Mouse (Mus musculus) MEL (cell line): ENCODE measurements around the gene Il3. TPM values are rescaled to one million over a fixed set of nuclear protein-coding genes. Genes with fewer than 3 reads are reported as not detected.

ENCODE experiments used
- DNase-seq: peaks from one replicate; pipeline ENCODE4 v3.0.0; 2011; ENCODE audit warnings: low read depth, low spot score
- H3K27ac ChIP-seq: 2 replicates; pipeline ENCODE4 v1.5.1; 2012; ENCODE audit warnings: low read depth, mild to moderate bottlenecking, control low read depth, low read length, moderate library complexity; ENCODE audit not compliant: control insufficient read depth
- H3K27me3 ChIP-seq, 2 experiments: fragments of 150-350 bp in 1 of 2; sonication (generic) in 1 of 2; 2 replicates each; pipeline ENCODE4 v1.6.1; 2012; ENCODE audit warnings: low read length in 2 of 2, mild to moderate bottlenecking in 2 of 2, improper control_type of control experiment in 1 of 2, moderate library complexity in 1 of 2; ENCODE audit not compliant: insufficient read depth in 2 of 2, control insufficient read depth in 1 of 2
- H3K36me3 ChIP-seq, 2 experiments: 2 replicates each; pipeline ENCODE4 v1.6.1; 2012 to 2014; ENCODE audit warnings: low read length in 2 of 2, improper control_type of control experiment in 1 of 2, inconsistent platforms in 1 of 2, mild to moderate bottlenecking in 1 of 2; ENCODE audit not compliant: insufficient read depth in 2 of 2, control insufficient read depth in 1 of 2
- H3K4me1 ChIP-seq, 2 experiments: fragments of 150-350 bp in 1 of 2; sonication (generic) in 1 of 2; 2 replicates each; pipeline ENCODE4 v1.6.1; 2012; ENCODE audit warnings: low read length in 2 of 2, improper control_type of control experiment in 1 of 2, mild to moderate bottlenecking in 1 of 2; ENCODE audit not compliant: insufficient read depth in 2 of 2, control insufficient read depth in 1 of 2
- H3K4me3 ChIP-seq, 2 experiments: fragments of 150-350 bp in 1 of 2; sonication (generic) in 1 of 2; 2 replicates each; pipeline ENCODE4 v1.5.1; 2012; ENCODE audit warnings: low read depth in 2 of 2, low read length in 2 of 2, mild to moderate bottlenecking in 2 of 2, moderate library complexity in 2 of 2, control low read depth in 1 of 2, improper control_type of control experiment in 1 of 2; ENCODE audit not compliant: control insufficient read depth in 1 of 2, insufficient read depth in 1 of 2
- H3K79me2 ChIP-seq: 2 replicates; pipeline ENCODE4 v1.6.1; 2012; ENCODE audit warnings: mild to moderate bottlenecking, low read length, moderate library complexity; ENCODE audit not compliant: control insufficient read depth, poor library complexity, insufficient read depth
- H3K9ac ChIP-seq: 2 replicates; pipeline ENCODE4 v1.6.1; 2012; ENCODE audit warnings: low read depth, mild to moderate bottlenecking, control low read depth, low read length, moderate library complexity; ENCODE audit not compliant: control insufficient read depth, poor library complexity, severe bottlenecking
- H3K9me3 ChIP-seq: fragments of 150-350 bp; sonication (generic); replicated peaks from 2 replicates; pipeline ENCODE4 v1.6.1; 2012; ENCODE audit warnings: mild to moderate bottlenecking, low read length, improper control_type of control experiment, moderate library complexity; ENCODE audit not compliant: insufficient read depth
- BHLHE40 ChIP-seq: IDR thresholded peaks from 2 replicates; pipeline ENCODE4 v1.6.1; 2012; ENCODE audit warnings: low read depth, mild to moderate bottlenecking, inconsistent platforms, low read length, improper control_type of control experiment, borderline replicate concordance
- CHD2 ChIP-seq: IDR thresholded peaks from 2 replicates; pipeline ENCODE4 v1.6.1; 2011; ENCODE audit warnings: low read length, improper control_type of control experiment
- E2F4 ChIP-seq: IDR thresholded peaks from 2 replicates; pipeline ENCODE4 v1.6.1; 2011; ENCODE audit warnings: low read depth, low read length, improper control_type of control experiment, borderline replicate concordance
- EP300 ChIP-seq, 2 experiments: IDR thresholded peaks; 2 replicates each; pipeline ENCODE4 v1.6.1; 2011; ENCODE audit warnings: improper control_type of control experiment in 2 of 2, low read length in 2 of 2, low read depth in 1 of 2, mild to moderate bottlenecking in 1 of 2
- ETS1 ChIP-seq: IDR thresholded peaks from 2 replicates; pipeline ENCODE4 v1.6.1; 2012; ENCODE audit warnings: low read depth, mild to moderate bottlenecking, inconsistent platforms, low read length, improper control_type of control experiment, moderate library complexity
- GABPA ChIP-seq: IDR thresholded peaks from 2 replicates; pipeline ENCODE4 v1.6.1; 2012; ENCODE audit warnings: low read depth, mild to moderate bottlenecking, inconsistent platforms, low read length, improper control_type of control experiment, moderate library complexity
- GATA1 ChIP-seq: IDR thresholded peaks from 2 replicates; pipeline ENCODE4 v1.6.1; 2011; ENCODE audit warnings: low read depth, low read length, improper control_type of control experiment
- HCFC1 ChIP-seq: IDR thresholded peaks from 2 replicates; pipeline ENCODE4 v1.6.1; 2012; ENCODE audit warnings: low read depth, mild to moderate bottlenecking, inconsistent platforms, low read length, improper control_type of control experiment, moderate library complexity
- MAX ChIP-seq: IDR thresholded peaks from 2 replicates; pipeline ENCODE4 v1.6.1; 2011; ENCODE audit warnings: low read length, improper control_type of control experiment
- MEF2A ChIP-seq: IDR thresholded peaks from 2 replicates; pipeline ENCODE4 v1.6.1; 2014; ENCODE audit warnings: low read depth, mild to moderate bottlenecking, inconsistent platforms, low read length, improper control_type of control experiment; ENCODE audit not compliant: poor library complexity, insufficient replicate concordance, severe bottlenecking; ENCODE audit errors: extremely low read depth
- MYB ChIP-seq: IDR thresholded peaks from 2 replicates; pipeline ENCODE4 v1.6.1; 2011; ENCODE audit warnings: mild to moderate bottlenecking, low read depth, low read length, improper control_type of control experiment
- MYC ChIP-seq: IDR thresholded peaks from 2 replicates; pipeline ENCODE4 v1.6.1; 2011; ENCODE audit warnings: low read depth, mild to moderate bottlenecking, low read length, improper control_type of control experiment, moderate library complexity
- NELFE ChIP-seq: IDR thresholded peaks from 2 replicates; pipeline ENCODE4 v1.6.1; 2011; ENCODE audit warnings: low read depth, low read length, improper control_type of control experiment
- NRF1 ChIP-seq: IDR thresholded peaks from 2 replicates; pipeline ENCODE4 v1.6.1; 2014; ENCODE audit warnings: low read depth, mild to moderate bottlenecking, inconsistent platforms, low read length, improper control_type of control experiment, moderate library complexity; ENCODE audit not compliant: poor library complexity, insufficient read depth, severe bottlenecking
- POLR2A ChIP-seq, 2 experiments: IDR thresholded peaks; 2 replicates each; pipeline ENCODE4 v1.6.1; 2011 to 2012; ENCODE audit warnings: low read length in 2 of 2, mild to moderate bottlenecking in 2 of 2, control low read depth in 1 of 2, improper control_type of control experiment in 1 of 2, low read depth in 1 of 2, moderate library complexity in 1 of 2; ENCODE audit not compliant: control insufficient read depth in 1 of 2, insufficient read depth in 1 of 2, poor library complexity in 1 of 2
- POLR2AphosphoS2 ChIP-seq: IDR thresholded peaks from 2 replicates; pipeline ENCODE4 v1.6.1; 2011; ENCODE audit warnings: low read length, improper control_type of control experiment
- RAD21 ChIP-seq: IDR thresholded peaks from 2 replicates; pipeline ENCODE4 v1.6.1; 2011; ENCODE audit warnings: mild to moderate bottlenecking, low read depth, low read length, improper control_type of control experiment
- SIN3A ChIP-seq: IDR thresholded peaks from 2 replicates; pipeline ENCODE4 v1.6.1; 2012; ENCODE audit warnings: low read length, improper control_type of control experiment, inconsistent platforms
- SMC3 ChIP-seq: IDR thresholded peaks from 2 replicates; pipeline ENCODE4 v1.6.1; 2011; ENCODE audit warnings: low read depth, low read length, improper control_type of control experiment
- TAL1 ChIP-seq: IDR thresholded peaks from 2 replicates; pipeline ENCODE4 v1.6.1; 2012; ENCODE audit warnings: mild to moderate bottlenecking, inconsistent platforms, low read length, moderate library complexity, mixed read lengths
- TCF12 ChIP-seq: IDR thresholded peaks from 2 replicates; pipeline ENCODE4 v1.6.1; 2014; ENCODE audit warnings: low read depth, mild to moderate bottlenecking, inconsistent platforms, low read length, improper control_type of control experiment, moderate library complexity
- ZMIZ1 ChIP-seq: IDR thresholded peaks from 2 replicates; pipeline ENCODE4 v1.6.1; 2012; ENCODE audit warnings: low read depth, mild to moderate bottlenecking, inconsistent platforms, low read length, improper control_type of control experiment, moderate library complexity
- polyA plus RNA-seq, 2 experiments: library from polyadenylated mRNA; stranded (reverse) in 1 of 2; unstranded in 1 of 2; fragments of >175 nt in 1 of 2; fragments of >200 nt in 1 of 2; gene quantifications; 2 replicates each; pipeline versions ENCODE4 v1.2.1 to v1.2.4; 2012; ENCODE audit warnings: low replicate concordance in 2 of 2, low read depth in 1 of 2; ENCODE audit not compliant: insufficient read length in 2 of 2, insufficient read depth in 1 of 2, missing spikeins in 1 of 2
- total RNA-seq: library from RNA; depleted of rRNA; stranded (reverse); fragments of 300-350 nt; gene quantifications from 2 replicates; pipeline ENCODE4 v1.2.3, GENCODE M21; 2012; rRNA removed

Il3 gene
- total RNA-seq (not detected in 2 replicates), polyA plus RNA-seq (not detected)

GRCm38 (mm10) chr11:54267177-54267576, at the start of gene Il3:
Gene Il3 (minus strand): TSS chr11:54267277.
- TF ChIP-seq RAD21 (no peak), GATA1 (peak; percentile 48; the same call in 1 of the 2 replicates)
- H3K36me3 ChIP-seq: peaks cover 0 to 41% of the 10 kb centered on the region in 2 experiments; a peak in 2 of 4 replicates
- H3K27me3 ChIP-seq: no peaks in the 10 kb centered on the region
- H3K9ac ChIP-seq: no peak within 1 kb of the TSS
- H3K79me2 ChIP-seq: no peaks in the 10 kb centered on the region
- DNase-seq: peak; percentile 47
- no peaks in the 10 kb centered on the region for H3K9me3 ChIP-seq
- H3K4me1 ChIP-seq: peaks cover 14 to 53% of the 10 kb centered on the region in 2 experiments
- H3K27ac ChIP-seq: no peak within 1 kb of the TSS
- no peak within 1 kb of the TSS for H3K4me3 ChIP-seq

GRCm38 (mm10) chr11:54315336-54315735, 48.3 kb upstream of the Il3 start:
- Histone ChIP-seq H3K36me3 (peaks cover 0 to 22% of the 10 kb centered on the region in 2 experiments; a peak in 2 of 4 replicates), H3K9me3 (no peaks in the 10 kb centered on the region), H3K27ac (no peak overlapping the region; the same call in 1 of the 2 replicates), H3K4me3 (peak overlapping the region in 1 of 2 experiments; percentile 16; a peak in 1 of 4 replicates), H3K9ac (no peak overlapping the region), H3K4me1 (peaks cover 29 to 35% of the 10 kb centered on the region in 2 experiments), H3K79me2 (no peaks in the 10 kb centered on the region), H3K27me3 (no peaks in the 10 kb centered on the region)
- DNase-seq: no peak
- TF ChIP-seq EP300 (IDR thresholded peaks at IDR 0.05; ENCODE audit: low read depth in 1 of 2, low read length in 2 of 2) (no peak), TAL1 (no peak), HCFC1 (no peak), NELFE (no peak), CHD2 (no peak), NRF1 (no peak), MAX (no peak), MYB (no peak), MYC (no peak), BHLHE40 (no peak), SMC3 (no peak), SIN3A (no peak), TCF12 (no peak), MEF2A (no peak), POLR2AphosphoS2 (no peak), ZMIZ1 (no peak), POLR2A (IDR thresholded peaks at IDR 0.05; ENCODE audit: control insufficient read depth in 1 of 2, insufficient read depth in 1 of 2, low read depth in 1 of 2, low read length in 2 of 2, poor library complexity in 1 of 2) (no peak), E2F4 (no peak), GABPA (no peak), ETS1 (no peak)
- TF ChIP-seq, all 39 proteins: peak for 0
